Mouse (Mus musculus) splenic B cell, adult 2 months (primary cell): ENCODE data around the gene Plekhh3.

Experiments used
- DNase-seq: peaks from one replicate; pipeline ENCODE4 v3.0.0-alpha.2; 2011; ENCODE audit warnings: low read depth, low spot score
- H3K27me3 ChIP-seq: 2 replicates; pipeline ENCODE4 v1.6.1; 2012; ENCODE audit warnings: mild to moderate bottlenecking, low read length, moderate library complexity, mixed read lengths; ENCODE audit not compliant: control insufficient read depth, poor library complexity, insufficient read depth, severe bottlenecking
- H3K36me3 ChIP-seq: 2 replicates; pipeline ENCODE4 v1.6.1; 2012; ENCODE audit warnings: mild to moderate bottlenecking, low read length, moderate library complexity, mixed read lengths; ENCODE audit not compliant: control insufficient read depth, poor library complexity, insufficient read depth, severe bottlenecking

Plekhh3 gene

DNA sequence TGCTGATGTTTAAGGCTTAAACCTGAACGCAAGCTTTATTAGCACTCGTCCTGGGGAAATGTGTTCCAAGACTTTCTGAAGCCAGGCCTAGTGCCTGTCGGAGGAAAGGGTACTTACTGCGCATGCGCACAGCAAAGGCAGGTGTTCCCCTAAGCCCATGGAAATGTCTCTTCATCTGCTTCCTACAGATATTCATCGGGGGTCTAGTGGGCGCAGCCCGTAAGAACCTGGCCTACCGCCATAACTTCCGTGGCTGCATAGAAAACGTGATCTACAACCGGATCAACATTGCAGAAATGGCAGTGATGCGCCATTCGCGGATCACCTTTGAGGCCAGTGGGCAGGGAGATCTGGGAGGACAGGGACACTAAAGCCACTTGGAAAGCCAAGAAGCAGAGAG lies 8.2 kb upstream of the Plekhh3 start:
- H3K36me3 ChIP-seq: no peaks in the 10 kb centered on the region
- H3K27me3 ChIP-seq: 0 out of 2 replicates have a peak, but pooled peaks cover 2% of the 10 kb centered on the region
- no peak for DNase-seq

DNA sequence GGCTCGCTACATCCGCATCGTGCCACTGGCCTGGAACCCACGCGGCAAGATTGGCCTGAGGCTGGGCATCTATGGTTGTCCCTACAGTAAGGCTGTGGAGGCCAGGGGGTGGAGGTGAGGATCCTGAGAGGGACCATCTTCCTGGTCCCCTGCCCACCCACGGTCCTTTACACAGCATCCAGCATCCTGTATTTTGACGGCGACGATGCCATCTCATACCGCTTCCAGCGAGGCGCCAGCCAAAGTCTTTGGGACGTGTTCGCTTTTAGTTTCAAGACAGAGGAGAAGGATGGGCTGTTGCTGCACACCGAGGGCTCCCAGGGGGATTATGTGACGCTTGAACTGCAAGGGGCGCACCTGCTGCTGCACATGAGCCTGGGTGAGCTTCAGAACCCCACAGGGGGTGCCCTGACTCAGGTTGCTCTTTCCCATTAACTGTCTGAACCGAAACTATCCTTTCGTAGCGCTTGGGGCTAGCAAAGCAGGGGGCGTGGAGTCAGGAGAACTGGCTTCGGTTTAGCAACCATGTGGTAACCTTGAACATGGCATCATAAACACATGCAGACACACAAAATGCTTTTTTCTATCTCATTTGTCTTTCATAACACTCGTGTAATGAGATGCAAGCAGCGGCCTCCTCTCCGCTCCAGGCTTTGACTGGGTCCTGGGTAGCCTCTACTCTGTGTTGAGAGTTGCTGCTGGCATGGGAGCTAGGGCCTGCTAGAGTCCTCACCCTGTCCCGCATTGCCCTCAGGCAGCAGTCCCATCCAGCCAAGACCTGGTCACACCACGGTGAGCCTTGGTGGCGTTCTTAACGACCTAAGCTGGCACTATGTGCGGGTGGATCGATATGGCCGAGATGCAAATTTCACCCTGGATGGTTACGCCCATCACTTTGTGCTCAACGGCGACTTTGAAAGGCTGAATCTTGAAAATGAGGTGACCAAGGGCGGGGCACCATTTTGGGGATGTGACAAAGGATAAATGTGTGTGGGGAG lies 7.2 kb upstream of the Plekhh3 start:
- Histone ChIP-seq H3K36me3 (no peaks in the 10 kb centered on the region), H3K27me3 (0 out of 2 replicates have a peak, but pooled peaks cover 2% of the 10 kb centered on the region)
- peak; percentile 61 for DNase-seq

DNA sequence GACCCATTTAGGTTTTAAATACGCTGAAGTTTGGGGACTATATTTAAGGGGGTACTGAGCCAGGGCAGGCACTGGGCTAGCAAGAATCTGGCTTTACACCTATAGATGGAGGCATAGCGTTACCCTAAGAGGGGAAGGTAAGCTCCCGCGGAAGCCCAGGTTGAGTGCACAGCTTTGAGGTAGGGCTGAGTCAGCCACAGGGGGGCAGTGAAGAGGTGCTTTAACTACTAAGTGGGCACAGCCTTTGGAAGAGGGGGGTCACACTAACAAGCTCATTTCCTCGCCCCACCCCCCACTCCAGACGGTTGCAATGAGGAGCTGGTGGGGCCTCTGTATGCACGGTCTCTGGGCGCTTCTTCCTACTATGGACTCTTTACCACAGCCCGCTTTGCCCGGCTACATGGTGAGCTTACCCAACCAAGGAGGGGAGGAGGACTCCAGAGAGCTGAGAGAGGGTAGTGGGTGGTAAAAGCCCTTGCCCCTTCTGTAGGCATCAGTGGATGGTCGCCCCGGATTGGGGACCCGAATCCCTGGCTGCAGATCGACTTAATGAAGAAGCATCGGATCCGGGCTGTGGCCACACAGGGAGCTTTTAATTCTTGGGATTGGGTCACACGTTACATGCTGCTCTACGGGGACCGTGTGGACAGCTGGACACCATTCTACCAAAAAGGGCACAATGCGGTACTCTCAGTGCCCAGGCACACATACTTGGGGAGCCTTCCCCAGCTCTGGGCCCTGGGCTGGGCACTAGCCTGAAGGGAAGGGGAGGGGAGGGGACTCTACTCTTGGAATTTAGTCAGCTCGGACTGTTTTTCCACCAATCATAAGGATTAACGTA lies 6.0 kb upstream of the Plekhh3 start:
- Histone ChIP-seq H3K36me3 (no peaks in the 10 kb centered on the region), H3K27me3 (peaks cover 2% of the 10 kb centered on the region; the same call in 1 of the 2 replicates)
- DNase-seq: peak; percentile 85

DNA sequence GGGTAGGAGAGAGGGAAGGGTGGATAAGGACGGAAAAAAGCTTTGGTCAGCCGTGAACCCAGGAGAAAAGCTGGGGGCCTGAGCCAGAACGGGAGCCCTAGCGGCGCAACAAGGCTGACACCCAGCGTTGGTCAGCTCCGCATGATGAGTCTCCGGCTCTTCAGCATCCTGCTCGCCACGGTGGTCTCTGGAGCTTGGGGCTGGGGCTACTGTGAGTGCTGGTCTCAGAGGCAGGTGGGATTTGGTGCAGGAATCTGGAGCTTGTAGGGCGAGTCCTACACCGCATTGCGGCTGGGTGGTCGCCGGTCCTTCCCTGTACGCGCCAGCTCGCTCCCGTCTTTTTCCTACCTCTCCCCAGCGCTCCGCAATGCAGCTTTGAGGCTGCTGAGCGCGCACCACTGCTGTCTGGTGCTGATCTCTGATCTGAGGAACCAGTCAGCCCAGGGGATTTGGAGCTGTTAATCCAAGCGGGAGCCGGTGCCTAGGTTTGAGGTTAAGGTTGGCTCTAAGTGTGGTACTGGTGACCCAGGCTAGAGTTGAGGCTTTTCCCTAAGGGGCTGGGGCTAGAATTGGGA lies 5.1 kb upstream of the Plekhh3 start:
- DNase-seq: peak; percentile 29
- H3K36me3 ChIP-seq: no peaks in the 10 kb centered on the region
- peaks cover 2% of the 10 kb centered on the region for H3K27me3 ChIP-seq

DNA sequence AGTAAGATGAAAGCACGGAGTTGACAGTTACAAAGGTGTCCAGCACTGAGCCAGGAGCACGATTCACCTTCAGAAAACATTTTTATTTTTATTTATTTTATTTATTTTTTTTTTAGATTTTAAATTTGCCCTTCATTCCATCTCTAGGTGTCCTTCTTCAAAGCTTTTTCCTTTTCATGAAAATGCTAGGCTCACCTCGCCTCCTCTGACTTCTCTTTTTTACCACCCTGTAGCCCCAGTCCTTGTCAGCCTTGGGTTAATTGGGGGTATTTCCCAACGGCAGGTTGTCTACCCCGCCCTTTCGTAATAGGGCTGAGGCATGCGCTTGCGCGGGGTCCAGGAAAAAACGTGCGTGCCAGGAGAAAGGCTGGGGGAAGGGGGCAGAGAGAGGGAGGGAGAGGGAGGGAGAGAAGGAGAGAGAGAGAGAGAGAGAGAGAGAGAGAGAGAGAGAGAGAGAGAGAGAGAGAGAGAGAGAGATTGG lies 4.5 kb upstream of the Plekhh3 start:
- no peaks in the 10 kb centered on the region for H3K36me3 ChIP-seq
- peak; percentile 43 for DNase-seq
- H3K27me3 ChIP-seq: peaks cover 2% of the 10 kb centered on the region

DNA sequence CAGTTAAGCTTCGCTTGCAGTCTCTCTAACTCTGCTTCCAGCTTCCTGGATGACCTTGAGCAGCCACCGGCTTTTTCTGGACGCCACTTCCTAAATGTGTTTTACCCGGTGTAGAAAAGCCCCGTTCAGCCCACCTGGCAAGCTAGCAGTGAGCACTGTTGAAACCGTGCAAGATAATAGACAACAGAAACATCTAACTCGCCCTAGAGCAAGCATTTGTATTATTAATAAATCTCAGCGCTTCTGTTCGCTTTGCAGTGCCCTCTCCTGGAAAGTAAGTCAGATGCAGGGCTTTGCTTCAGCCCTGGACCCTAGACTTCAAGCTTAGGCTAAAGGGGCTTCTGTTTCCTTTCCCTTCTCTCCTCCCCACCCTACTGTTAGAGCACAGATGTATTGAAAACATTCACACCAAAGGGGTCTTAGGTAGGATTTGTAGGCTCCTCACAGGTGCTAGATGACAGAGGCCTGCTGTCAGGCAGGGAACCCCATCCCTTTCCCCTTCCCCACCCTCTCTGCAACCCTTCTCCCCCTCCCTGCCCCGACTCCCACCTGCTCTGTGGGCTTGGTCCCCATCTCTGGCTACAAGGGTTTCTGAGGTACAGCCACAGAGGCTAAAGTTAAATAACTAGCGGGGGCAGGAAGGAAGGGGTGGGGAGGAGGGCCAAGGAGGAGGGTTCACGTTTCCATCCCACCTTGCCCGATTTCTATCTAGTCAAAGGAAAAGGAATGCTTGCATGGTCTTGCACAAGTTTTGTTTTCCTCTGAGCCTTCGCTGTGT lies 3.9 kb upstream of the Plekhh3 start, which contains the start of gene Ccr10:
TSS of gene Ccr10 (minus strand) at position 593 of the 778 bp plus-strand sequence.
- peak; percentile 46 for DNase-seq
- Histone ChIP-seq H3K36me3 (no peaks in the 10 kb centered on the region), H3K27me3 (peaks cover 2% of the 10 kb centered on the region)

DNA sequence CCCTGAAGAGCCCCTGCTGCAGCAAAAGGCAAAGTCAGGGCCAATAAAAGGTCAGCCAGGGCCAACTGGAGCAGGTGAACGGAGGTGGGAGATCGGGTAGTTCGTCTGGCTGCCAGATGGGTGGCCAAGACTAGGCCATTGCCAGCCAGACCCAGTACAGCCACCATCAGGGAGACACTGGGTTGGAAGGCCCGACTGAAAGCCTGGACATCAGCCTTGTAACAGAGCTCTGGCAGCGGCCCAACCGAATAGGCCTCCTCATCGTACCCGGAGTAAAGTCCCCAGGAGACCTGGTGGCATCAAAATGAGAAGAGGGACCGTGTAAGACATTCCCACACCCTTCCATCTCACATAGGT lies 3.2 kb upstream of the Plekhh3 start:
- H3K36me3 ChIP-seq: no peaks in the 10 kb centered on the region
- H3K27me3 ChIP-seq: peaks cover 2% of the 10 kb centered on the region
- no peak for DNase-seq

DNA sequence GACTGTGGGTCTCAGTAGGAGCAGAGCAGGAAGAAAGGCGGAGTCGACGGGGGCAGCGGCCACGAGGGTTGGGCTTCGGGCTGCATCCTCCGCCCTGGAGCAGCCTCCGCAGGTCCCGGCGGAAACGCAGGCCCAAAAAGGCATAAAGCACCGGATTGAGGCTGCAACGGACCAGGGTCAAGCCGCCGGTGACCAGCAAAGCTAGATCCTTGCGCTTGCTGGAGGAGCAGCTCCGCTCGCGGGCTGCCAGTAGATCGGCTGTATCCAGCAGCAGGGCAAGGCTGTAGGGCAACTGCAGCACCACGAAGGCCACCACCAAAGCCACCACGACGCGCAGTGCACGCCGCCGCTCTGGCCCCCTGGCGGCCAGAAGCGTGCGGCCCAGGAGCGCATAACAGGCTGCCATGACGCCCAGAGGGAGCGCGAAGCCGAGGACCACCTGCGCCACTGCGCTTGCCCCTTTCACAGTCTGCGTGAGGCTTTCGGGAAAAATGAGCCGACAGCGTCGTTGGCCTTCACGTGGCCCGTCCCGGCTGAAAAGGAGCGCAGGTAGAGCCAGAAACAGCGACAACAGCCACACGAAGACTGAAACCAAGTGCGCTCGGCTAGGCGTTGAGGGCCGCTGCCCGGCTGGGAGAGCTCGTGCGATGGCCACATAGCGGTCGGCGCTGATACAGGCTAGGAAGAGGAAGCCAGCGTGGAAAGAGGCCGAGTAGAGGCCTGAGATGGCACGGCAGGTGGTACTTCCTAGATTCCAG lies 2.7 kb upstream of the Plekhh3 start:
- peak; percentile 89 for DNase-seq
- peaks cover 3% of the 10 kb centered on the region for H3K27me3 ChIP-seq
- no peaks in the 10 kb centered on the region for H3K36me3 ChIP-seq

DNA sequence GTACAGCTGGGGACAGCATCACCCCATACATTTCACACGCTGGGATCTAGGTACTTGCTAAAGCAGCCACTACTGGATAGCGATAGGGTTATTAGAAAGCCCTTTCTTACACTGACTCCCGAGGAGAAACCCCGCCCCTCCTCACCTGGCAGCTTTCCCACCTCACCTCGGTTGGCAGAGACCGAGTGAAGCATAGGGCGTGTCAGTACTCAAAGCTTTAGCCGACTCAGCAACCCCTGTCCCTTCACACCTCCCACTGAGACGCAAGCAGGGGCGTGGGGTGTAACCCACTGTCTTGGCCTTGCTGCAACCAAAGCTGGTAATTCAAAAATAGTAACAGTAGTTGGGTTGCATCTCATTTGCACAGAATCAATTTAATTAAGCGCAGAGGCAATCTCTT lies 2.0 kb upstream of the Plekhh3 start:
- H3K36me3 ChIP-seq: no peaks in the 10 kb centered on the region
- H3K27me3 ChIP-seq: peaks cover 3% of the 10 kb centered on the region
- peak; percentile 20 for DNase-seq

DNA sequence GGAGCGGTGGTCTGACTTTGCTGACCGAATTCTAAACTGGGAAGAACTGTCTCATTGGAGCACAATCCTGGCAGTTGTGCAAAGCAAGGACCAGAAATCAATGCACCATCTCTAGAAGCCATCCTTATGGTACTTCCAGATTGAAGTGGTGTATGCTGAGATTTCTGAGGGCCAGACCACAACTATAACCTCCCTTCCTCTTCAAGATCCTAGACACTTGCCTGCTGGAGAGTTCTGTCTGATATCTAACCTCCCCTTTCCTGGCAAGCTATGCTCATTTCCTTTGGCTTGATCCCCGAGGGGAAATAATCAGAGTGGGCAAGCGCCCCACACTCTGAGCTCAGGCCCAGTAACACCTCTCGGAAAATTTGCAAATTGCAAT lies 1.3 kb upstream of the Plekhh3 start:
- H3K36me3 ChIP-seq: no peaks in the 10 kb centered on the region
- peaks cover 3% of the 10 kb centered on the region for H3K27me3 ChIP-seq
- DNase-seq: peak; percentile 16

DNA sequence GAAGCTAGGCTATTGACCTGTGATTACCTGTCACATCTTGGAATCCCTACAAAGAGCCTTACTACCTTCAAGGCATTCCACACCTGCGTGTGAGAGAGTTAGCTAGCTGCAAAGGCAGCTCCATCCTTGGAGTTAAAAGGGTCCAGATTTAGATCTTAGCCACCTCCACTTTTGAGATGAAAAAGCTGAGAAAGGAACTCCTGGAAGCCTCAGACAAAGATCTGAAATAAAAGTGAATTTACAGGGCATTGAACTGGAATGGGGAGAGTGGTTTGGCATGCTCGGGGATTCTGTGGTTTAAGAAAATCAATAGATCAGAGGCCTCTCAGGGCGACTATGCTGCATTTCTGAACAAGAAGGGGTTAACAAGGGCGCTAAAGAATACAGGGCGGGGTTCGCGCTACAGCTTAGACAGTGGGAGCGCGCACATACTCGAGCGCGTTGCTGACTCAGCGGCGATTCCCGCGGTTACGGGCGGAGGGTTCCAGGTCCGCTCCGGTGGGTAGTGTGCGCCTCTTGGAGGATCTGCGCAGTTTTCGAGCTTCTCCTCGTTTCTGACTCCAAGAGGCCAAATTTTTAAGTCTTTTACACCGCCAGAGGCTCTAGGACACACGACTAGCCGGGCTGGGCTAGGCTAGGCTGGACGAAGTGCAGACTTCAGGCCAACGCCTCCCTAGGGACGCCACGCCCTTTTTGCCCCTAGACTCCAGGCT lies 726 bp upstream of the Plekhh3 start:
- Histone ChIP-seq H3K27me3 (peaks cover 3% of the 10 kb centered on the region), H3K36me3 (no peaks in the 10 kb centered on the region)
- peak; percentile 46 for DNase-seq

DNA sequence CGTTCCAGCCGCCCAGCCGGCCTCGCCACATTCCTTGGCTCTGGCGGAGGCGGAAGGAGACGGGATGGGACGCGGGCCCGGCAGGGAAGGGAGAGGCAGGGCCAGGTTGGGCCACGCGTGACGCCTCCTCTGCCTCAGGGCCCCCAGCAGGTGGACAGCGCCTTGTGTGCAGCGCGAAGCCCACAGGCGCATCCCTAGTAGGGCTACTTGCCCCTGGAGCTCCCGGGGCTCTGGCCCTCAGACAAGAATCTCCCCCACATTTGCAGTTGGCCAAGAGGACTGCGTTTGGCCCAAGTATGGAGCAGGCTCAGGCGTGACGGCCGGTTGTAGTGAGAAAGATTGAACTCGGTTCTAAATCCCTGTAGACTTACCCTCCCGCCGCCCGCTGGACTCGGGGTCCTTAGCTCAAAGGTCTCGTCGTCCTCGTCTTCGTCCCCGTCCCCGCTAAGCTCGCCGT lies 769 bp downstream of the Plekhh3 start, which contains the start of gene Cntnap1:
TSS of gene Cntnap1 (plus strand) at position 170 of the 457 bp plus-strand sequence.
- Histone ChIP-seq H3K27me3 (peaks cover 3% of the 10 kb centered on the region), H3K36me3 (no peaks in the 10 kb centered on the region)
- peak; percentile 22 for DNase-seq
